Mouse (Mus musculus): ENCODE measurements around the gene Grb10.

Grb10 gene

GRCm38 (mm10) chr11:12038470-12038985, at the start of gene Grb10:
Gene Grb10, minus strand, starts transcription at chr11:12038683.
- in situ Hi-C loops (cut with MboI, MseI): loop anchor here (10.0 kb wide), 1 partner anchor 256 kb away; no protein-coding TSS in a partner anchor

- in situ Hi-C loops (cut with MboI, MseI): no loop called here
These were observed 43.2 kb upstream of the Grb10 start for GRCm38 (mm10) chr11:12081638-12082037.

- in situ Hi-C loops (cut with MboI, MseI): no loop called here
These were observed 40.7 kb upstream of the Grb10 start for GRCm38 (mm10) chr11:12079231-12079630.

- in situ Hi-C loops (cut with MboI, MseI): no loop called here
These were observed 37.0 kb upstream of the Grb10 start for GRCm38 (mm10) chr11:12075449-12075848.

GRCm38 (mm10) chr11:12073394-12074226, 35.1 kb upstream of the Grb10 start:
- in situ Hi-C loops (cut with MboI, MseI): no loop called here

- in situ Hi-C loops (cut with MboI, MseI): no loop called here
These were observed 33.8 kb upstream of the Grb10 start for GRCm38 (mm10) chr11:12072322-12072721.

GRCm38 (mm10) chr11:12059005-12059404, 20.5 kb upstream of the Grb10 start:
- in situ Hi-C loops (cut with MboI, MseI): no loop called here

- in situ Hi-C loops (cut with MboI, MseI): no loop called here
These were observed 10.3 kb upstream of the Grb10 start for GRCm38 (mm10) chr11:12048547-12049327.

GRCm38 (mm10) chr11:12048135-12048534, 9.7 kb upstream of the Grb10 start:
- in situ Hi-C loops (cut with MboI, MseI): no loop called here

- in situ Hi-C loops (cut with MboI, MseI): loop anchor here (5.0 kb wide), 1 partner anchor 42 kb away; no protein-coding TSS in a partner anchor
These were observed 5.8 kb upstream of the Grb10 start for GRCm38 (mm10) chr11:12044245-12044644.

GRCm38 (mm10) chr11:12041787-12042186, 3.3 kb upstream of the Grb10 start:
- in situ Hi-C loops (cut with MboI, MseI): loop anchor here (5.0 kb wide), 1 partner anchor 39 kb away; no protein-coding TSS in a partner anchor

GRCm38 (mm10) chr11:12041379-12041778, 2.9 kb upstream of the Grb10 start:
- in situ Hi-C loops (cut with MboI, MseI): loop anchor here (5.0 kb wide), 1 partner anchor 39 kb away; no protein-coding TSS in a partner anchor

GRCm38 (mm10) chr11:12040391-12040790, 1.9 kb upstream of the Grb10 start:
- in situ Hi-C loops (cut with MboI, MseI): loop anchor here (5.0 kb wide), 1 partner anchor 38 kb away; no protein-coding TSS in a partner anchor

GRCm38 (mm10) chr11:12039748-12040147, 1.3 kb upstream of the Grb10 start:
- in situ Hi-C loops (cut with MboI, MseI): loop anchor here (5.0 to 10.0 kb wide), 2 partner anchors 37 to 255 kb away; no protein-coding TSS in a partner anchor

GRCm38 (mm10) chr11:12039098-12039497, 615 bp upstream of the Grb10 start:
- in situ Hi-C loops (cut with MboI, MseI): loop anchor here (10.0 kb wide), 1 partner anchor 256 kb away; no protein-coding TSS in a partner anchor

GRCm38 (mm10) chr11:12037689-12038469, 604 bp downstream of the Grb10 start:
- in situ Hi-C loops (cut with MboI, MseI): loop anchor here (10.0 kb wide), 1 partner anchor 257 kb away; no protein-coding TSS in a partner anchor

GRCm38 (mm10) chr11:12037075-12037686, 1.3 kb downstream of the Grb10 start:
- in situ Hi-C loops (cut with MboI, MseI): loop anchor here (10.0 kb wide), 1 partner anchor 258 kb away; no protein-coding TSS in a partner anchor

GRCm38 (mm10) chr11:12035916-12036910, 2.3 kb downstream of the Grb10 start:
- in situ Hi-C loops (cut with MboI, MseI): loop anchor here (10.0 kb wide), 1 partner anchor 259 kb away; no protein-coding TSS in a partner anchor

- in situ Hi-C loops (cut with MboI, MseI): loop anchor here (10.0 kb wide), 1 partner anchor 259 kb away; no protein-coding TSS in a partner anchor
These were observed 3.2 kb downstream of the Grb10 start for GRCm38 (mm10) chr11:12035324-12035723.

Measured in T-helper 2 cell (primary cell).